Mouse (Mus musculus) MEL (cell line): ENCODE data around the gene Fbxl7. TPM values are rescaled to one million over a fixed set of nuclear protein-coding genes. Genes with fewer than 3 reads are reported as not detected.

Experiments
- DNase-seq: peaks from one replicate; pipeline ENCODE4 v3.0.0; 2011; ENCODE audit warnings: low read depth, low spot score
- H3K27ac ChIP-seq: 2 replicates; pipeline ENCODE4 v1.5.1; 2012; ENCODE audit warnings: low read depth, mild to moderate bottlenecking, control low read depth, low read length, moderate library complexity; ENCODE audit not compliant: control insufficient read depth
- H3K27me3 ChIP-seq, 2 experiments: fragments of 150-350 bp in 1 of 2; sonication (generic) in 1 of 2; 2 replicates each; pipeline ENCODE4 v1.6.1; 2012; ENCODE audit warnings: low read length in 2 of 2, mild to moderate bottlenecking in 2 of 2, improper control_type of control experiment in 1 of 2, moderate library complexity in 1 of 2; ENCODE audit not compliant: insufficient read depth in 2 of 2, control insufficient read depth in 1 of 2
- H3K36me3 ChIP-seq, 2 experiments: 2 replicates each; pipeline ENCODE4 v1.6.1; 2012 to 2014; ENCODE audit warnings: low read length in 2 of 2, improper control_type of control experiment in 1 of 2, inconsistent platforms in 1 of 2, mild to moderate bottlenecking in 1 of 2; ENCODE audit not compliant: insufficient read depth in 2 of 2, control insufficient read depth in 1 of 2
- H3K4me1 ChIP-seq, 2 experiments: fragments of 150-350 bp in 1 of 2; sonication (generic) in 1 of 2; 2 replicates each; pipeline ENCODE4 v1.6.1; 2012; ENCODE audit warnings: low read length in 2 of 2, improper control_type of control experiment in 1 of 2, mild to moderate bottlenecking in 1 of 2; ENCODE audit not compliant: insufficient read depth in 2 of 2, control insufficient read depth in 1 of 2
- H3K4me3 ChIP-seq, 2 experiments: fragments of 150-350 bp in 1 of 2; sonication (generic) in 1 of 2; 2 replicates each; pipeline ENCODE4 v1.5.1; 2012; ENCODE audit warnings: low read depth in 2 of 2, low read length in 2 of 2, mild to moderate bottlenecking in 2 of 2, moderate library complexity in 2 of 2, control low read depth in 1 of 2, improper control_type of control experiment in 1 of 2; ENCODE audit not compliant: control insufficient read depth in 1 of 2, insufficient read depth in 1 of 2
- H3K79me2 ChIP-seq: 2 replicates; pipeline ENCODE4 v1.6.1; 2012; ENCODE audit warnings: mild to moderate bottlenecking, low read length, moderate library complexity; ENCODE audit not compliant: control insufficient read depth, poor library complexity, insufficient read depth
- H3K9ac ChIP-seq: 2 replicates; pipeline ENCODE4 v1.6.1; 2012; ENCODE audit warnings: low read depth, mild to moderate bottlenecking, control low read depth, low read length, moderate library complexity; ENCODE audit not compliant: control insufficient read depth, poor library complexity, severe bottlenecking
- H3K9me3 ChIP-seq: fragments of 150-350 bp; sonication (generic); replicated peaks from 2 replicates; pipeline ENCODE4 v1.6.1; 2012; ENCODE audit warnings: mild to moderate bottlenecking, low read length, improper control_type of control experiment, moderate library complexity; ENCODE audit not compliant: insufficient read depth
- BHLHE40 ChIP-seq: IDR thresholded peaks from 2 replicates; pipeline ENCODE4 v1.6.1; 2012; ENCODE audit warnings: low read depth, mild to moderate bottlenecking, inconsistent platforms, low read length, improper control_type of control experiment, borderline replicate concordance
- ELF1 ChIP-seq: IDR thresholded peaks from 2 replicates; pipeline ENCODE4 v1.6.1; 2014; ENCODE audit warnings: low read depth, mild to moderate bottlenecking, inconsistent platforms, low read length, improper control_type of control experiment, moderate library complexity
- EP300 ChIP-seq, 2 experiments: IDR thresholded peaks; 2 replicates each; pipeline ENCODE4 v1.6.1; 2011; ENCODE audit warnings: improper control_type of control experiment in 2 of 2, low read length in 2 of 2, low read depth in 1 of 2, mild to moderate bottlenecking in 1 of 2
- GABPA ChIP-seq: IDR thresholded peaks from 2 replicates; pipeline ENCODE4 v1.6.1; 2012; ENCODE audit warnings: low read depth, mild to moderate bottlenecking, inconsistent platforms, low read length, improper control_type of control experiment, moderate library complexity
- KAT2A ChIP-seq: conservative IDR thresholded peaks from 2 replicates; pipeline ENCODE4 v1.6.1; 2012; ENCODE audit warnings: low read depth, low read length, improper control_type of control experiment, inconsistent platforms
- MAFK ChIP-seq: IDR thresholded peaks from 2 replicates; pipeline ENCODE4 v1.6.1; 2011; ENCODE audit warnings: low read depth, mild to moderate bottlenecking, low read length, improper control_type of control experiment, borderline replicate concordance
- MAX ChIP-seq: IDR thresholded peaks from 2 replicates; pipeline ENCODE4 v1.6.1; 2011; ENCODE audit warnings: low read length, improper control_type of control experiment
- MAZ ChIP-seq: IDR thresholded peaks from 2 replicates; pipeline ENCODE4 v1.6.1; 2012; ENCODE audit warnings: low read depth, mild to moderate bottlenecking, inconsistent platforms, low read length, improper control_type of control experiment
- MXI1 ChIP-seq: IDR thresholded peaks from 2 replicates; pipeline ENCODE4 v1.6.1; 2011; ENCODE audit warnings: mild to moderate bottlenecking, low read depth, low read length, improper control_type of control experiment
- MYB ChIP-seq: IDR thresholded peaks from 2 replicates; pipeline ENCODE4 v1.6.1; 2011; ENCODE audit warnings: mild to moderate bottlenecking, low read depth, low read length, improper control_type of control experiment
- MYC ChIP-seq: IDR thresholded peaks from 2 replicates; pipeline ENCODE4 v1.6.1; 2011; ENCODE audit warnings: low read depth, mild to moderate bottlenecking, low read length, improper control_type of control experiment, moderate library complexity
- POLR2AphosphoS2 ChIP-seq: IDR thresholded peaks from 2 replicates; pipeline ENCODE4 v1.6.1; 2011; ENCODE audit warnings: low read length, improper control_type of control experiment
- POLR2AphosphoS5 ChIP-seq: IDR thresholded peaks from 2 replicates; pipeline ENCODE4 v1.6.1; 2012; ENCODE audit warnings: low read depth, borderline replicate concordance, mild to moderate bottlenecking, inconsistent platforms, low read length, moderate library complexity, mixed read lengths
- SMC3 ChIP-seq: IDR thresholded peaks from 2 replicates; pipeline ENCODE4 v1.6.1; 2011; ENCODE audit warnings: low read depth, low read length, improper control_type of control experiment
- TCF12 ChIP-seq: IDR thresholded peaks from 2 replicates; pipeline ENCODE4 v1.6.1; 2014; ENCODE audit warnings: low read depth, mild to moderate bottlenecking, inconsistent platforms, low read length, improper control_type of control experiment, moderate library complexity
- USF1 ChIP-seq: IDR thresholded peaks from 2 replicates; pipeline ENCODE4 v1.6.1; 2014; ENCODE audit warnings: low read depth, mild to moderate bottlenecking, inconsistent platforms, low read length, improper control_type of control experiment, moderate library complexity
- USF2 ChIP-seq, 2 experiments: IDR thresholded peaks; 2 replicates each; pipeline ENCODE4 v1.6.1; 2011 to 2012; ENCODE audit warnings: improper control_type of control experiment in 2 of 2, low read length in 2 of 2, borderline replicate concordance in 1 of 2, inconsistent platforms in 1 of 2, low read depth in 1 of 2, mild to moderate bottlenecking in 1 of 2; ENCODE audit not compliant: insufficient read depth in 1 of 2
- ZC3H11A ChIP-seq: IDR thresholded peaks from 2 replicates; pipeline ENCODE4 v1.6.1; 2012; ENCODE audit warnings: low read depth, mild to moderate bottlenecking, inconsistent platforms, low read length, improper control_type of control experiment
- ZKSCAN1 ChIP-seq: IDR thresholded peaks from 2 replicates; pipeline ENCODE4 v1.6.1; 2012; ENCODE audit warnings: low read depth, mild to moderate bottlenecking, inconsistent platforms, low read length, improper control_type of control experiment, moderate library complexity
- polyA plus RNA-seq, 2 experiments: library from polyadenylated mRNA; stranded (reverse) in 1 of 2; unstranded in 1 of 2; fragments of >175 nt in 1 of 2; fragments of >200 nt in 1 of 2; gene quantifications; 2 replicates each; pipeline versions ENCODE4 v1.2.1 to v1.2.4; 2012; ENCODE audit warnings: low replicate concordance in 2 of 2, low read depth in 1 of 2; ENCODE audit not compliant: insufficient read length in 2 of 2, insufficient read depth in 1 of 2, missing spikeins in 1 of 2
- total RNA-seq: library from RNA; depleted of rRNA; stranded (reverse); fragments of 300-350 nt; gene quantifications from 2 replicates; pipeline ENCODE4 v1.2.3, GENCODE M21; 2012; rRNA removed

Fbxl7 gene
- total RNA-seq (not detected in 2 replicates), polyA plus RNA-seq (not detected)

GRCm38 (mm10) chr15:26895251-26895711 lies at the start of gene Fbxl7:
Fbxl7 (minus strand) TSS chr15:26895580.
- H3K79me2 ChIP-seq: no peaks in the 10 kb centered on the region
- H3K27ac ChIP-seq: no peak within 1 kb of the TSS
- H3K4me1 ChIP-seq: no peaks in the 10 kb centered on the region
- no peak within 1 kb of the TSS for H3K4me3 ChIP-seq
- H3K9ac ChIP-seq: no peak within 1 kb of the TSS
- TF ChIP-seq TCF12: no peak
- DNase-seq: no peak
- no peaks in the 10 kb centered on the region for H3K36me3 ChIP-seq
- no peaks in the 10 kb centered on the region for H3K9me3 ChIP-seq
- H3K27me3 ChIP-seq: no peaks in the 10 kb centered on the region

- H3K4me1 ChIP-seq: no peaks in the 10 kb centered on the region
- no peaks in the 10 kb centered on the region for H3K27me3 ChIP-seq
- H3K9ac ChIP-seq: no peak overlapping the region
- no peaks in the 10 kb centered on the region for H3K36me3 ChIP-seq
- no peak for TF ChIP-seq USF2 (IDR thresholded peaks at IDR 0.05; ENCODE audit: borderline replicate concordance in 1 of 2, insufficient read depth in 1 of 2, low read depth in 1 of 2, low read length in 2 of 2)
- no peak for TF ChIP-seq MXI1
- no peak for TF ChIP-seq MAFK
- no peak for TF ChIP-seq KAT2A
- TF ChIP-seq MYB: no peak
- no peak for TF ChIP-seq SMC3
- no peak for TF ChIP-seq USF1
- no peak for TF ChIP-seq MAX
- TF ChIP-seq POLR2AphosphoS2: no peak
- TF ChIP-seq MAZ: no peak
- TF ChIP-seq MYC: no peak
- TF ChIP-seq POLR2AphosphoS5: no peak
- no peak for TF ChIP-seq EP300 (IDR thresholded peaks at IDR 0.05; ENCODE audit: low read depth in 1 of 2, low read length in 2 of 2)
- TF ChIP-seq ZC3H11A: no peak
- TF ChIP-seq ZKSCAN1: no peak
- no peak for DNase-seq
- H3K9me3 ChIP-seq: no peaks in the 10 kb centered on the region
- H3K4me3 ChIP-seq: no peak overlapping the region
- no peaks in the 10 kb centered on the region for H3K79me2 ChIP-seq
- no peak overlapping the region for H3K27ac ChIP-seq
These were observed 26.6 kb upstream of the Fbxl7 start for GRCm38 (mm10) chr15:26922026-26922425.

GRCm38 (mm10) chr15:26913427-26913826 lies 18.0 kb upstream of the Fbxl7 start:
- Histone ChIP-seq H3K9ac (no peak overlapping the region), H3K27me3 (no peaks in the 10 kb centered on the region), H3K27ac (no peak overlapping the region)
- TF ChIP-seq MXI1 (no peak), BHLHE40 (no peak), MAX (no peak), GABPA (no peak), ELF1 (no peak)
- TF ChIP-seq, all 39 proteins: peak for 0
- Histone ChIP-seq H3K9me3 (no peaks in the 10 kb centered on the region), H3K4me3 (no peak overlapping the region), H3K36me3 (no peaks in the 10 kb centered on the region), H3K79me2 (no peaks in the 10 kb centered on the region), H3K4me1 (no peaks in the 10 kb centered on the region)
- DNase-seq: no peak
